Comparison of ENCODE assay signal across 7 mouse cellular contexts in the genomic region with DNA sequence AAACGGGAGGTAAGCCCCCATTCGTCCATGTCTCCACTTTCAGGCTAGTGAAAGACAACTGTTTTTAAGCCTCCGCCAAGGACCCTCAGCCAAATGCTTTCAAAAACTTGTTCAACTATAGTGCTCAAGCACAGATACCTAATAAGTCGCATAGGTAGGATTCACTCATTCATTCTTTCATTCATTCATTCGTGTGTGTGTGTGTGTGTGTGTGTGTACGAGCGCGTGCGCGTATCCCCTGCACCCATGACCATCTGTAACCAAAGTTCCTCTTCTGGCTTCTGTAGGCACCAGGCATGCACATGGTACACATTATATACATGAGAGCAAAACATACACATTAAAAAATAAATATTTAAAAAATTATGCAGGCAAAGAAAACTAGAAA. TPM values are rescaled to one million over a fixed set of nuclear protein-coding genes. Genes with fewer than 3 reads are reported as not detected.
DNase-seq lines count a peak whose midpoint lies in the region; ATAC-seq lines count a peak whose summit lies in the region.

No protein-coding gene starts in this region.

- DNase-seq in lung, adult 18-20 months = no peak
- no peak for DNase-seq in forebrain, embryonic 14.5 days (ENCODE audit: low spot score)
- no peak for DNase-seq in frontal cortex, postnatal 36 days (ENCODE audit: low spot score in 2 of 2)
- DNase-seq in urinary bladder, postnatal 4 days (ENCODE audit: low spot score in 2 of 2) = no peak

- H3K4me3 ChIP-seq in lung, embryonic 16.5 days (ENCODE audit: low read length) = peak overlapping the region; percentile 85
- peak overlapping the region; percentile 70 for H3K4me3 ChIP-seq in forebrain, embryonic 14.5 days (ENCODE audit: low read depth, low read length)
- peak overlapping the region; percentile 78 for H3K4me3 ChIP-seq in limb, embryonic 15.5 days
- peak overlapping the region; percentile 85 for H3K4me3 ChIP-seq in stomach, embryonic 15.5 days (replicated peaks)

- ATAC-seq in lung, embryonic 16.5 days (ENCODE audit: low read depth) = no peak; the same call in 1 of the 2 replicates
- ATAC-seq in forebrain, embryonic 14.5 days = no peak; the same call in none of the 2 replicates
- ATAC-seq in limb, embryonic 15.5 days (ENCODE audit: insufficient number of reproducible peaks, low FRiP score, low TSS enrichment, low read depth) = 0 out of 2 replicates have a peak, but pooled peaks have one; percentile 12
- ATAC-seq in stomach, embryonic 15.5 days (ENCODE audit: insufficient read depth, low FRiP score, low read depth) = peak; percentile 24; the same call in 1 of the 2 replicates

- H3K36me3 ChIP-seq in lung, embryonic 16.5 days (ENCODE audit: control insufficient read depth, insufficient read depth, low read length) = no peaks in the 10 kb centered on the region
- H3K36me3 ChIP-seq in forebrain, embryonic 14.5 days (ENCODE audit: control insufficient read depth, insufficient read depth, low read length) = peaks cover 3% of the 10 kb centered on the region; the same call in 1 of the 2 replicates
- peaks cover 8% of the 10 kb centered on the region; the same call in 1 of the 2 replicates for H3K36me3 ChIP-seq in limb, embryonic 15.5 days
- no peaks in the 10 kb centered on the region for H3K36me3 ChIP-seq in stomach, embryonic 15.5 days

- H3K27ac ChIP-seq in lung, embryonic 16.5 days (ENCODE audit: low read length) = no peak overlapping the region
- no peak overlapping the region for H3K27ac ChIP-seq in forebrain, embryonic 14.5 days (ENCODE audit: low read depth, low read length)
- no peak overlapping the region for H3K27ac ChIP-seq in limb, embryonic 15.5 days
- no peak overlapping the region for H3K27ac ChIP-seq in stomach, embryonic 15.5 days

- no peaks in the 10 kb centered on the region for H3K27me3 ChIP-seq in lung, embryonic 16.5 days (ENCODE audit: control insufficient read depth, insufficient read depth, low read depth, low read length)
- H3K27me3 ChIP-seq in forebrain, embryonic 14.5 days (replicated peaks; ENCODE audit: control insufficient read depth, insufficient read depth, low read length) = no peaks in the 10 kb centered on the region
- no peaks in the 10 kb centered on the region for H3K27me3 ChIP-seq in limb, embryonic 15.5 days
- H3K27me3 ChIP-seq in stomach, embryonic 15.5 days (replicated peaks) = no peaks in the 10 kb centered on the region

- no peaks in the 10 kb centered on the region for H3K9me3 ChIP-seq in lung, embryonic 16.5 days (ENCODE audit: control insufficient read depth, low read length)
- H3K9me3 ChIP-seq in forebrain, embryonic 14.5 days (replicated peaks; ENCODE audit: control insufficient read depth, low read length) = no peaks in the 10 kb centered on the region
- H3K9me3 ChIP-seq in limb, embryonic 15.5 days = no peaks in the 10 kb centered on the region
- no peaks in the 10 kb centered on the region for H3K9me3 ChIP-seq in stomach, embryonic 15.5 days

- no peak overlapping the region for H3K9ac ChIP-seq in lung, embryonic 16.5 days (ENCODE audit: low read length)
- H3K9ac ChIP-seq in forebrain, embryonic 14.5 days (ENCODE audit: low read length) = no peak overlapping the region
- H3K9ac ChIP-seq in limb, embryonic 15.5 days = no peak overlapping the region
- no peak overlapping the region for H3K9ac ChIP-seq in stomach, embryonic 15.5 days

- WGBS in lung, embryonic 16.5 days = 36% methylated on average over 10 of the region's 10 CpGs
- 41% methylated on average over 10 of the region's 10 CpGs for WGBS in forebrain, embryonic 14.5 days
- 41% methylated on average over 10 of the region's 10 CpGs for WGBS in limb, embryonic 15.5 days
- 43% methylated on average over 10 of the region's 10 CpGs for WGBS in stomach, embryonic 15.5 days

- peaks cover 6% of the 10 kb centered on the region for H3K4me1 ChIP-seq in lung, embryonic 16.5 days (replicated peaks; ENCODE audit: control insufficient read depth, insufficient read depth, low read length)
- peaks cover 7% of the 10 kb centered on the region; the same call in 1 of the 2 replicates for H3K4me1 ChIP-seq in forebrain, embryonic 14.5 days (ENCODE audit: control insufficient read depth, insufficient read depth, low read length)
- H3K4me1 ChIP-seq in limb, embryonic 15.5 days = peaks cover 15% of the 10 kb centered on the region
- H3K4me1 ChIP-seq in stomach, embryonic 15.5 days = peaks cover 11% of the 10 kb centered on the region

- H3K4me2 ChIP-seq in lung, embryonic 16.5 days (ENCODE audit: low read depth, low read length) = peak overlapping the region; percentile 73
- H3K4me2 ChIP-seq in forebrain, embryonic 14.5 days (ENCODE audit: low read length) = peak overlapping the region; percentile 63
- peak overlapping the region; percentile 62 for H3K4me2 ChIP-seq in limb, embryonic 15.5 days
- peak overlapping the region; percentile 53 for H3K4me2 ChIP-seq in stomach, embryonic 15.5 days

RNA-seq across cellular contexts. Expression of gene Morn5, which starts 0.3 kb away (rescaled TPM):
- polyA plus RNA-seq in lung, embryonic 16.5 days (2015; fragmentation: Nextera tagmentation; extraction: Ambion mirVana) = 9.6 and 11.1 TPM in 2 replicates
- 2.6 and 3.4 TPM in 2 replicates for polyA plus RNA-seq in forebrain, embryonic 14.5 days (2014; fragmentation: Nextera tagmentation; extraction: Ambion mirVana)
- polyA plus RNA-seq in limb, embryonic 15.5 days (2015; fragmentation: Nextera tagmentation; extraction: Ambion mirVana) = 0.52 TPM in 1 of 2 replicates, not detected in the other
- 0.26 TPM in 1 of 2 replicates, not detected in the other for polyA plus RNA-seq in stomach, embryonic 15.5 days (2015; fragmentation: Nextera tagmentation; extraction: Ambion mirVana)

RNA-seq across cellular contexts. Expression of gene Ndufa8, which starts 0.4 kb away (rescaled TPM):
- 239 and 249 TPM in 2 replicates for polyA plus RNA-seq in lung, embryonic 16.5 days (2015; fragmentation: Nextera tagmentation; extraction: Ambion mirVana)
- polyA plus RNA-seq in forebrain, embryonic 14.5 days (2014; fragmentation: Nextera tagmentation; extraction: Ambion mirVana) = 283 and 287 TPM in 2 replicates
- polyA plus RNA-seq in limb, embryonic 15.5 days (2015; fragmentation: Nextera tagmentation; extraction: Ambion mirVana) = 210 and 231 TPM in 2 replicates
- 247 and 252 TPM in 2 replicates for polyA plus RNA-seq in stomach, embryonic 15.5 days (2015; fragmentation: Nextera tagmentation; extraction: Ambion mirVana)

RNA-seq across cellular contexts. Expression of gene Lhx6, which starts 55.6 kb away (rescaled TPM):
- polyA plus RNA-seq in lung, embryonic 16.5 days (2015; fragmentation: Nextera tagmentation; extraction: Ambion mirVana) = 4.7 and 4.9 TPM in 2 replicates
- 14.7 and 27.3 TPM in 2 replicates for polyA plus RNA-seq in forebrain, embryonic 14.5 days (2014; fragmentation: Nextera tagmentation; extraction: Ambion mirVana)
- 0.65 and 0.92 TPM in 2 replicates for polyA plus RNA-seq in limb, embryonic 15.5 days (2015; fragmentation: Nextera tagmentation; extraction: Ambion mirVana)
- 1.2 and 1.8 TPM in 2 replicates for polyA plus RNA-seq in stomach, embryonic 15.5 days (2015; fragmentation: Nextera tagmentation; extraction: Ambion mirVana)

Comparison
In these comparisons a context has a peak if more than half of its experiments do, and no peak if none do; other contexts are left out.
1. ATAC-seq: peak in limb, embryonic 15.5 days (single experiment) and stomach, embryonic 15.5 days (single experiment); none in lung, embryonic 16.5 days (single experiment) and forebrain, embryonic 14.5 days (single experiment).
2. Peak in every context shown above with its lines, with median percentiles within 50 percentile points of each other: H3K4me2 ChIP-seq and H3K4me3 ChIP-seq.